Mouse (Mus musculus) cortical plate, adult 2 months (tissue): ENCODE measurements at regions not wholly inside any gene's neighbourhood (a gene's known extent, or its start where the extent isn't known, plus 50 kb on each side); places are given as distances from the start of the nearest gene placed in this dataset.

Experiments used
- CTCF ChIP-seq: fragments of 200-500 bp; IDR thresholded peaks from 2 replicates; pipeline ENCODE4 v1.5.1; 2011; ENCODE audit warnings: mild to moderate bottlenecking, control low read depth, low read length; ENCODE audit not compliant: insufficient read depth; ENCODE audit errors: extremely low read depth
- POLR2A ChIP-seq: fragments of 200-500 bp; IDR thresholded peaks from 2 replicates; pipeline ENCODE4 v1.6.1; 2011; ENCODE audit warnings: mild to moderate bottlenecking, low read length, control low read depth; ENCODE audit not compliant: insufficient read depth; ENCODE audit errors: extremely low read depth

GRCm38 (mm10) chr13:53788809-53789208, 266.7 kb downstream of the Drd1 start:
- TF ChIP-seq CTCF (no peak), POLR2A (no peak)
